ENCODE assay signal across 20 mouse cellular contexts in the genomic region with DNA sequence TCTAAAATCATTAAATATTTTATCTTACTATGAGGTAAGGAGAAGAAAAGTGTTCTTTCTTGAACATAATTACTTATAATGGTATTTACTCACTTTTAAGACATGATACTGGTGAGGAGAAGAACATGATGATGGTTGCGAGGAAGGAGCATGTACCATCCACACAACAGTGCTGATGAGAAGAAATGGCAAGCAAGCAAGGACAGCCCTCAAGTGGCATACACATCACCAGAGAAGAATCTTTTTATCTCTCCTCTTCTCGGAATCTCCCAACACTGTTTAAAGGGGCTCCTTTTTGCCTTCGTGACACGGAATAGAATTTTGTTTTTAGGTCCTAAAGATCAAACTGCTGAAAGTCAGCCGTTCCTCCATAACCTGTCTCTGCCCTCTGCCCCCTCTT.
A peak's percentile ranks its signal among the peaks of the same experiment; 100 is the strongest.
DNase-seq lines count a peak whose midpoint lies in the region; ATAC-seq and TF ChIP-seq lines count a peak whose summit lies in the region.
"Had no signal": no experiment of that assay in that cellular context is flagged by ENCODE, and none has a peak within 500 bp of the region (broad histone marks: within the 10 kb centered on the region; RNA-seq: fewer than 3 reads in every experiment).

No protein-coding gene starts in this region.

- H3K4me2 ChIP-seq in hindbrain, postnatal 0 days (ENCODE audit: low read depth, low read length), result peak overlapping the region; percentile 45; the same call in 1 of the 2 replicates
- H3K4me2 ChIP-seq in neural tube, embryonic 13.5 days, result peak overlapping the region; percentile 43
- H3K4me2 ChIP-seq: heart, embryonic 15.5 days; kidney, embryonic 15.5 days; limb, embryonic 15.5 days; liver, embryonic 15.5 days had no signal

- no peak for TF ChIP-seq CTCF in left cerebral cortex, adult 2 months (IDR thresholded peaks at IDR 0.05)
- no peak for TF ChIP-seq CTCF in hindbrain, postnatal 0 days (IDR thresholded peaks at IDR 0.05; ENCODE audit: low read depth)

- H3K9me3 ChIP-seq in hindbrain, embryonic 10.5 days, result no peaks in the 10 kb centered on the region
- H3K9me3 ChIP-seq in hindbrain, postnatal 0 days (ENCODE audit: low read length), result no peaks in the 10 kb centered on the region
- no peaks in the 10 kb centered on the region for H3K9me3 ChIP-seq in neural tube, embryonic 13.5 days
- H3K9me3 ChIP-seq in heart, embryonic 10.5 days, result no peaks in the 10 kb centered on the region
- H3K9me3 ChIP-seq: heart, embryonic 15.5 days; kidney, embryonic 15.5 days; limb, embryonic 15.5 days; liver, embryonic 15.5 days had no signal

- H3K27ac ChIP-seq in left cerebral cortex, adult 2 months, result peak overlapping the region; percentile 9; the same call in 1 of the 2 replicates
- H3K27ac ChIP-seq in hindbrain, embryonic 10.5 days, result 0 out of 2 replicates have a peak overlapping the region, but pooled peaks have one; percentile 0
- H3K27ac ChIP-seq in hindbrain, postnatal 0 days, result no peak overlapping the region
- H3K27ac ChIP-seq in neural tube, embryonic 13.5 days (replicated peaks), result peak overlapping the region; percentile 87
- no peak overlapping the region for H3K27ac ChIP-seq in heart, embryonic 10.5 days
- H3K27ac ChIP-seq: heart, embryonic 15.5 days; kidney, embryonic 15.5 days; limb, embryonic 15.5 days; liver, embryonic 15.5 days had no signal

- H3K9ac ChIP-seq in hindbrain, postnatal 0 days (replicated peaks; ENCODE audit: low read length), result no peak overlapping the region
- peak overlapping the region; percentile 17 for H3K9ac ChIP-seq in neural tube, embryonic 13.5 days
- H3K9ac ChIP-seq: heart, embryonic 15.5 days; kidney, embryonic 15.5 days; limb, embryonic 15.5 days; liver, embryonic 15.5 days had no signal

- no peak overlapping the region for H3K4me3 ChIP-seq in left cerebral cortex, adult 2 months
- no peak overlapping the region for H3K4me3 ChIP-seq in hindbrain, embryonic 10.5 days
- no peak overlapping the region for H3K4me3 ChIP-seq in hindbrain, postnatal 0 days (ENCODE audit: low read length)
- no peak overlapping the region for H3K4me3 ChIP-seq in neural tube, embryonic 13.5 days
- no peak overlapping the region for H3K4me3 ChIP-seq in heart, embryonic 10.5 days
- H3K4me3 ChIP-seq: heart, embryonic 15.5 days; kidney, embryonic 15.5 days; limb, embryonic 15.5 days; liver, embryonic 15.5 days; myocyte had no signal

- peaks cover 14% of the 10 kb centered on the region for H3K4me1 ChIP-seq in hindbrain, embryonic 10.5 days (replicated peaks)
- peaks cover 4% of the 10 kb centered on the region; the same call in 1 of the 2 replicates for H3K4me1 ChIP-seq in hindbrain, postnatal 0 days (ENCODE audit: insufficient read depth, low read length)
- H3K4me1 ChIP-seq in neural tube, embryonic 13.5 days (replicated peaks), result peaks cover 41% of the 10 kb centered on the region
- H3K4me1 ChIP-seq in heart, embryonic 10.5 days, result 0 out of 2 replicates have a peak, but pooled peaks cover 5% of the 10 kb centered on the region
- H3K4me1 ChIP-seq: limb, embryonic 15.5 days; liver, embryonic 15.5 days had no signal

- intact Hi-C loops in left cerebral cortex, adult 2 months (cut with DNase I), result no loop called here

- ATAC-seq in hindbrain, postnatal 0 days, result no peak
- ATAC-seq in neural tube, embryonic 13.5 days (ENCODE audit: low read depth), result peak; percentile 52
- no peak for ATAC-seq in megakaryocyte-erythroid progenitor cell, adult 5-6 weeks (replicated peaks; ENCODE audit: low FRiP score, low TSS enrichment, poor library complexity, severe bottlenecking)
- ATAC-seq: intestine, postnatal 0 days had no signal

- H3K36me3 ChIP-seq in hindbrain, embryonic 10.5 days, result no peaks in the 10 kb centered on the region
- H3K36me3 ChIP-seq in hindbrain, postnatal 0 days (ENCODE audit: insufficient read depth, low read length), result no peaks in the 10 kb centered on the region
- no peaks in the 10 kb centered on the region for H3K36me3 ChIP-seq in neural tube, embryonic 13.5 days
- H3K36me3 ChIP-seq in heart, embryonic 10.5 days, result no peaks in the 10 kb centered on the region
- H3K36me3 ChIP-seq: heart, embryonic 15.5 days; kidney, embryonic 15.5 days; limb, embryonic 15.5 days; liver, embryonic 15.5 days had no signal

- 55% methylated on average over 5 of the region's 5 CpGs for WGBS in hindbrain, embryonic 10.5 days
- WGBS in hindbrain, postnatal 0 days, result 38% methylated on average over 5 of the region's 5 CpGs
- WGBS in neural tube, embryonic 13.5 days, result 44% methylated on average over 5 of the region's 5 CpGs
- WGBS in heart, embryonic 10.5 days, result 66% methylated on average over 5 of the region's 5 CpGs

- DNase-seq in left cerebral cortex, adult 2 months (ENCODE audit: extremely low spot score in 1 of 2, low spot score in 2 of 2), result no peak
- no peak for DNase-seq in left cerebral cortex, adult 18-20 months (ENCODE audit: low spot score in 2 of 2)
- DNase-seq in hindbrain, embryonic 10.5 days (ENCODE audit: low spot score), result no peak
- DNase-seq in hindbrain, postnatal 0 days (ENCODE audit: low spot score), result no peak
- no peak for DNase-seq in heart, embryonic 10.5 days (ENCODE audit: low spot score)
- DNase-seq in lung, postnatal 25 days (ENCODE audit: low spot score), result no peak
- DNase-seq: adrenal gland, postnatal 36 days; B cell, adult 2 months; heart, adult 18-20 months; kidney, postnatal 4 days; lung, postnatal 10 days; thymus, postnatal 25 days had no signal

- no peaks in the 10 kb centered on the region for H3K27me3 ChIP-seq in hindbrain, embryonic 10.5 days (ENCODE audit: insufficient read depth, poor library complexity, severe bottlenecking)
- H3K27me3 ChIP-seq in hindbrain, postnatal 0 days (ENCODE audit: insufficient read depth, low read length), result no peaks in the 10 kb centered on the region
- H3K27me3 ChIP-seq in neural tube, embryonic 13.5 days, result no peaks in the 10 kb centered on the region
- H3K27me3 ChIP-seq in heart, embryonic 10.5 days (ENCODE audit: insufficient read depth, poor library complexity, severe bottlenecking), result no peaks in the 10 kb centered on the region
- H3K27me3 ChIP-seq: heart, embryonic 15.5 days; kidney, embryonic 15.5 days; limb, embryonic 15.5 days; liver, embryonic 15.5 days had no signal

Comparison
In these comparisons a context has a peak if more than half of its experiments do, and no peak if none do; other contexts are left out.
1. H3K27ac ChIP-seq: peak in left cerebral cortex, adult 2 months (single experiment), hindbrain, embryonic 10.5 days (single experiment) and neural tube, embryonic 13.5 days (single experiment); none in hindbrain, postnatal 0 days (single experiment) and heart, embryonic 10.5 days (single experiment).